Mouse (Mus musculus): Measurements from ENCODE around the gene Gm10600. TPM values are rescaled to one million over a fixed set of nuclear protein-coding genes. Genes with fewer than 3 reads are reported as not detected.
"Not testable (repeated sequence)": the region's sequence is repeated elsewhere in the genome, so short reads cannot be mapped to it uniquely, and the experiment has no call there.

The Gm10600 gene
- total RNA-seq (2021) = 1 to 10 TPM; 1.3 to 1.9 TPM
- long read RNA-seq, experiment 1 = 0 reads
- long read RNA-seq, experiment 2 = 0 reads

DNA sequence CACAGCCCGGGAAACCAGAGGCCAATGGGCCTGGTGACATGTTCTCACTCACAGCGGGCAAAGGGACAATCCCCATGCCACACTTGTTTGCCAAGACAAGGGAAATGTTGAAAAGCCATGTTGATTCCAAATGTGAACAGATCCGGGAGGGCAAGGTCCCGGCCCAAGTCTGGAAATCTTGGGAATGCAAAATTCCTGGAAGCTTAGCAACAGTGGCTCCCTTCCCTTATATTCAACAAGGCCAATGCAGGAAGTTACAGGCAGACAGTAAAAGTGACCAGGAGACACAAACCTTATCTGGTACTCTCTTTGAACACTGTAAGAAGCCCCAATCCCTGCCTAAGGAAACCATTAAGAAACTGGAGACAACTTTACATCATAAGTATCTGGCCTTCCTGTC, at the start of gene Gm10600:
TSS of gene Gm10600 (plus strand) at position 301 of the 400 bp plus-strand sequence.
- DNase-seq = not testable (repeated sequence)

DNA sequence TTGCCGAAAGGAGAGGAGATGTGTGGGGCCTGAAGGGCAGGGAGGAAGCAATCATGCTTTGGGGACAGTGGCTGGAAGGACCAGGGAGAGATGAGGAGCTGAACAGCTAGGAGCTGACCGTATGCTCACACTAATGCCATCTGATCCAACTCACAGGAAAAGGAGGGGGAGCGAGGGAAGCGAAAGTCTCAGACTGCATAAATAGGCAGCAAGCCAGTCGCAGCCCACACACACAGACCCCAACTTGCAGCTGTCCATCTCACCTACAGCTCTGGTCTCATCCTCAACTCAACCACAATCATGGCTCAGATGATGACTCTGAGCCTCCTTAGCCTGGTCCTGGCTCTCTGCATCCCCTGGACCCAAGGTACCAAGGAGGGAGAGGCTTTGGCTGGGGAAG, 15.0 kb downstream of the Gm10600 start, which contains the start of gene Ccl21b:
TSS of gene Ccl21b (plus strand) at position 301 of the 400 bp plus-strand sequence.
- not testable (repeated sequence) for DNase-seq

Other genes starting within 250 kb of the Gm10600 start
- not detected for gene Gm21093, start 205.9 kb upstream of the Gm10600 start, total RNA-seq (2021)
- not detected for gene Gm3893, start 149.4 kb upstream of the Gm10600 start, total RNA-seq (2021)
- 10 to 100 TPM in 1 of 2 experiments, 1 to 10 TPM in 1; 9.2 to 14.2 TPM for gene Gm13304, start 125.8 kb upstream of the Gm10600 start, total RNA-seq (2021)
- 1 to 10 TPM in 1 of 2 experiments, not detected in 1; 5.8 TPM for gene Gm13306, start 87.2 kb upstream of the Gm10600 start, total RNA-seq (2021)
- gene Gm13305, start 72.0 kb upstream of the Gm10600 start, total RNA-seq (2021) = 1 to 10 TPM in 1 of 2 experiments, not detected in 1; 1.7 TPM
- gene Ccl21b, start 15.1 kb downstream of the Gm10600 start, total RNA-seq (2021) = not detected
- not detected for gene Gm21953, start 53.6 kb downstream of the Gm10600 start, total RNA-seq (2021)
- not detected for gene Fam205a3, start 77.7 kb downstream of the Gm10600 start, total RNA-seq (2021)
- gene Gm21586, start 198.7 kb downstream of the Gm10600 start, total RNA-seq (2021) = not detected
- under 1 TPM; 0.15 to 0.55 TPM for gene Gm2163, start 226.1 kb downstream of the Gm10600 start, total RNA-seq (2021)

Measured in adrenal gland, postnatal 10 days (tissue).